Mouse (Mus musculus) embryonic facial prominence, embryonic 10.5 days (tissue): ENCODE data around the gene Nf1. TPM values are rescaled to one million over a fixed set of nuclear protein-coding genes. Genes with fewer than 3 reads are reported as not detected.
A peak's percentile ranks its signal among the peaks of the same experiment; 100 is the strongest.

Experiments used
- DNase-seq: peaks from one replicate; pipeline ENCODE4 v3.0.0-alpha.2; 2017; ENCODE audit warnings: low spot score
- H3K27ac ChIP-seq: fragments of 300-500 bp; sonication (generic); replicated peaks from 2 replicates; pipeline ENCODE4 v1.5.1; 2016; ENCODE audit warnings: mild to moderate bottlenecking
- H3K27me3 ChIP-seq: fragments of 300-500 bp; sonication (generic); replicated peaks from 2 replicates; pipeline ENCODE4 v1.6.1; 2016; ENCODE audit warnings: low read depth, mild to moderate bottlenecking; ENCODE audit not compliant: poor library complexity, severe bottlenecking
- H3K36me3 ChIP-seq: fragments of 300-500 bp; sonication (generic); replicated peaks from 2 replicates; pipeline ENCODE4 v1.6.1; 2016; ENCODE audit warnings: mild to moderate bottlenecking, moderate library complexity
- H3K4me1 ChIP-seq: fragments of 300-500 bp; sonication (generic); 2 replicates; pipeline ENCODE4 v1.6.1; 2016
- H3K4me3 ChIP-seq: fragments of 300-500 bp; sonication (generic); 2 replicates; pipeline ENCODE4 v1.5.1; 2016; ENCODE audit warnings: mild to moderate bottlenecking, moderate library complexity
- H3K9me3 ChIP-seq: fragments of 300-500 bp; sonication (generic); 2 replicates; pipeline ENCODE4 v1.6.1; 2016; ENCODE audit warnings: mild to moderate bottlenecking
- WGBS: fragments of 180-500 bp; shearing (Covaris S2); methylation state at CpG from one replicate; pipeline ENCODE4 v1.1.7; 2016; 5-methylcytosine and 5-hydroxymethylcytosine counted together
- polyA plus RNA-seq: library from polyadenylated mRNA; unstranded; fragments of >200 nt; fragmentation: Nextera tagmentation; extraction: Ambion mirVana; gene quantifications from 2 replicates; pipeline ENCODE4 v1.2.1, GENCODE M21; 2016

Nf1 gene
- polyA plus RNA-seq, 1 experiment from 2014 or later: 7.7 TPM

DNA sequence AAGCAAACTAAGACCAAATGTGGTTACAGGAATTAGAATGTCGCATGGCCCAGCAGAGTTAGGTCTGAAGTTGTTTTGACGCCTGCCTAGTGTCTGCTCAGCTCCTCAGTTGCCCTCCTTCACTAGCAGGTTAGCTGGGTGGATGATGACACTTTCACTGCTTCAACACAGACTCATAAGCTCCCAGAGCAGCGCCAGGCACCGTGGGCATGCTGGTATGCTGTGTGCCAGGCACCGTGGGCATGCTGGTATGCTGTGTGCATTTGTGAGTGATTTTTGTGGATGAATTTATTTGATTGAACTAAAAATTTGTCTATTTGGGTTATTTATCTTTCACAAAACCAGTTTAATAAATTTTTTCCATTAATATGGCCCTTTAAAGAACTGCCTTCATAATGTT is 83.0 kb downstream of the Nf1 start:
- WGBS: 92% methylated on average over 5 of the region's 5 CpGs
- H3K36me3 ChIP-seq: peaks cover 34% of the 10 kb centered on the region
- H3K4me3 ChIP-seq: no peak overlapping the region
- H3K27ac ChIP-seq: no peak overlapping the region
- no peaks in the 10 kb centered on the region for H3K9me3 ChIP-seq
- no peak for DNase-seq
- H3K27me3 ChIP-seq: no peaks in the 10 kb centered on the region
- H3K4me1 ChIP-seq: peaks cover 2% of the 10 kb centered on the region

DNA sequence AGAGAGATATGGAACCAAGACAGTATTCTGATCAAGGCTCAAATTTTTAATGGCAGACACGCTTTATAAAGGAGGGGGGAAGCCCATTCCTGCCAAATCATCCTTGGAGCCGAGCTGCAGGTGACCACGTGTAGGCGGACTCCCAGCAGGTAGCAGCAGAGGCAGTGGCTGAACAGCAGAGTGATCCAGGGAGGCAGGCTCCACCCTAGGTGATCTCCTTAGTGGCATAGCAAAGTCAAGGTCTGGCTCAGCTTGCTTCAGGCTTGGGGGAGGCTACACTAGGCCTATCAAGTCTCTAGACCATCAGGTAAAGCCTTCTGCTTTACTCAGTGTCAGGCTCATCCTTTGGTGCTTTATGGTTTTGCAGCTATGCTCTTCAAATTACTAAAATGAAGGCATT is 87.1 kb downstream of the Nf1 start:
- Histone ChIP-seq H3K4me1 (peaks cover 4% of the 10 kb centered on the region), H3K36me3 (peaks cover 44% of the 10 kb centered on the region), H3K4me3 (no peak overlapping the region), H3K27ac (no peak overlapping the region), H3K27me3 (no peaks in the 10 kb centered on the region), H3K9me3 (no peaks in the 10 kb centered on the region)
- WGBS: 58% methylated on average over 4 of the region's 4 CpGs
- DNase-seq: no peak

DNA sequence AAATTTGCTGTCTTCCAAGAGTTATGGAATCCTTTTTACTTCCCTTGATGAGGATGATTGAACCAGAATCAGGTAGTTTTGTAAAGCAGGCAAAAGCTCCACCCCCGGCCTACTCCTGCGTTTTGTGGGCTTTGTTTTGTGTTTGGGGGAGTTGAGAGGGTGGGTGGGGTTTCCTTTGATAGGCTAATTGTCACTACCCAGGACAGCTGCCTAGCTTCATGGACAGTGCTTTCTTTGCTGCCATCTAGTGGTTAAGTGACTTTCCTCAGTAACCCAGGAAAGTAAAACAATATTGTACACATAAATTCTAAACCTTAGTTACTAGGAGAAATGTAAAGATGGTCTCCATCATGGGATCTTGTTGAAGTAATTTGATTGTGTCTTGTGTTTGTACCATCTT is 88.1 kb downstream of the Nf1 start:
- 5% methylated on average over 2 of the region's 2 CpGs for WGBS
- no peaks in the 10 kb centered on the region for H3K27me3 ChIP-seq
- H3K4me1 ChIP-seq: peaks cover 4% of the 10 kb centered on the region
- DNase-seq: peak; percentile 30
- no peaks in the 10 kb centered on the region for H3K9me3 ChIP-seq
- H3K4me3 ChIP-seq: no peak overlapping the region
- H3K36me3 ChIP-seq: peaks cover 43% of the 10 kb centered on the region
- H3K27ac ChIP-seq: no peak overlapping the region

DNA sequence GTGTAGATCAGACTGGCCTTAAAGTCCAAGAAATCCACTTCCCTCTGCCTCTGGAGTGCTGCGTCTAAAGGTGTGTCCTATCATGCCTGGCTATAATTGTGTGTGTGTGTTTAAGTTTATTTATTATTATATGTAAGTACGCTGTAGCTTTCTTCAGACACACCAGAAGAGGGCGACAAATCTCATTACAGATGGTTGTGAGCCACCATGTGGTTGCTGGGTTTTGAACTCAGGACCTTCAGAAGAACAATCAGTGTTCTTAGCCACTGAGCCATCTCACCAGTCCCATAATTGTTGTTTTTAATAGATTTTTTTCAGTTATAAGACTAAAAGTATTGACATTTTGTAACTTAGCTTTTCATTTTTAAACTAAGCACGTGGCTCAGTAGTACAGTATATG is 95.8 kb downstream of the Nf1 start:
- no peak for DNase-seq
- Histone ChIP-seq H3K27ac (no peak overlapping the region), H3K4me1 (no peaks in the 10 kb centered on the region), H3K27me3 (no peaks in the 10 kb centered on the region), H3K9me3 (no peaks in the 10 kb centered on the region), H3K36me3 (peaks cover 53% of the 10 kb centered on the region), H3K4me3 (no peak overlapping the region)
- 84% methylated on average over 4 of the region's 4 CpGs for WGBS

DNA sequence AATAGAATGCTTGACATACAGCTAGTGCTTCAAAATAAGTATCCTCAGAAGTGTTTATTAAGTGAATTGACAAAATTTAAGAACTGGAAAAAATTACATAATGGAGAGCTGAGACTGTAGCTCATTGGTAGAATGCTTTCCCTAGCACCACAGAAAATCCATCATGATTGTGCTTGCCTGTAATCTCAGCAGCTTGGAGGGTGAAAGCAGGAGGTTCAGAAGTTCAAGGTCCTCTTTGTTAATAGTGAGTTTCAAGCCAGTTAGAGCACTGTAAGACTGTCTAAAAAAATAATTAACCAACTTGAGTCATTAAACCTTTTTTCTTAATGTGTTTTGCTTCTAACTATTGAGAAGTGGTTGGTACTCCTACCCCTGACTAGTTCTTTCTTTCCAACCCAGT is 108.9 kb downstream of the Nf1 start:
- H3K4me1 ChIP-seq: no peaks in the 10 kb centered on the region
- H3K36me3 ChIP-seq: peaks cover 82% of the 10 kb centered on the region
- no peak for DNase-seq

DNA sequence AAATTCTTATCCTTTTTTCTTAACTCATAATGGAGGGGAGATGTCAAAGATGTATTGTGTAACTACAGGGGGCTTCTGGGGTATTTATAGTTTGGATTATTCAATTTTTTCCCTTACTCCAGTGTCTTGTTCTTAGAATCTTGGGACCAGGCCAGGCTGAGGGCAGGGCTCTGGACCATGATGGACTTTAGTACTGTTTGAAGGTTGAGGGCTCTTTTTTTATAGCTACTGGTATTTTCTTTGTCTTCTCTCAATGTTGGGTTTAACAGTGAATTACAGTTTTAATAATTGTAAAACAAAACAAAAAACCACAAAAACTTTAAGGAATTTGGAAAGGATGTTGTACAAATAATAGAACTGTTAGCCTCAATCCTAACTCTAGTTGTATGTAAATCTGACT is 113.5 kb downstream of the Nf1 start:
- peaks cover 81% of the 10 kb centered on the region for H3K36me3 ChIP-seq

More for the DNA sequence above, 108.9 kb downstream of the Nf1 start:
- Histone ChIP-seq H3K27me3 (no peaks in the 10 kb centered on the region), H3K4me3 (no peak overlapping the region), H3K27ac (no peak overlapping the region), H3K9me3 (no peaks in the 10 kb centered on the region)

DNA sequence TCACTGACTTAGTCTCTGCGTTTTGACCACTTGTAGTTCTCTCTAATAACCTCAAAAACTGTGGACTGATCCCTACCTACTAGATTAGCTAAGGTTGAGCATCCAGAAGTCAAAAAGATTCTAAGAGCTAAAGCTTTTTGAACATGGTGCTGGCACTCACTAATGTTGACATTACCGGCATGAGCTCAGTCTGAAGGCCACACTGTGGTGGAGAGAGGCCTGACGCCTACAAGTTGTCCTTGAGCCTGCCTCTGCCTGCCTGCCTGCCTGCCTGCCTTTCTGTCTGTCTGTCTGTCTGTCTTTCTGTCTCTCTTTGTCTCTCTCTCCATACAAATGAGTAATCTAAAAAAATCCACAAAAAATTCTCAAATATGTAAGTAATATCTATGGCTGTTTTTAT is 118.4 kb downstream of the Nf1 start:
- H3K4me1 ChIP-seq: no peaks in the 10 kb centered on the region
- WGBS: 86% methylated on average over 3 of the region's 3 CpGs
- peaks cover 91% of the 10 kb centered on the region for H3K36me3 ChIP-seq
- H3K4me3 ChIP-seq: no peak overlapping the region
- H3K27me3 ChIP-seq: no peaks in the 10 kb centered on the region
- no peak overlapping the region for H3K27ac ChIP-seq
- H3K9me3 ChIP-seq: no peaks in the 10 kb centered on the region
- DNase-seq: no peak

More for the DNA sequence above, 113.5 kb downstream of the Nf1 start:
- Histone ChIP-seq H3K27ac (no peak overlapping the region), H3K4me3 (no peak overlapping the region), H3K4me1 (no peaks in the 10 kb centered on the region), H3K27me3 (no peaks in the 10 kb centered on the region), H3K9me3 (no peaks in the 10 kb centered on the region)
- no peak for DNase-seq

DNA sequence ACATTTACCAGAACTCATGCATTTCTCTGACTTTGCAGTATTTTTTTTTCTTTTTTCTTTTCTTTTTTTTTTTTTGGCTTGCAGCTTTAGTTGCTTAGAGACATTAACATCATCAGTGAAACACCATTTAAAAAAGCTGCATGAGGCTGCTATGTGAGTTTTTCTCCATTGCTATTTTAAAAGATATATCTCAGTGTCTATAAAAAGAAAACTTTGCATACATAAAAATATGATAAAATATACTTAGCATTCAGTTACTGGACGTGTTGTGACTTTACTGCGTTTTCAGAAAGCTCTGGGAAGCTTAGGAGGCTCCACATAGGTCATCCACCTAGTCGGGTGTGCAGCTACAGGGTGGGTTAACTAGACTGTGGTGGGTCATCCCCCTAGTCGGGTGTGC is 120.4 kb downstream of the Nf1 start:
- Histone ChIP-seq H3K36me3 (peaks cover 94% of the 10 kb centered on the region), H3K9me3 (no peaks in the 10 kb centered on the region), H3K27ac (no peak overlapping the region), H3K4me1 (no peaks in the 10 kb centered on the region), H3K27me3 (no peaks in the 10 kb centered on the region), H3K4me3 (no peak overlapping the region)
- DNase-seq: no peak
- WGBS: 89% methylated on average over 4 of the region's 4 CpGs

DNA sequence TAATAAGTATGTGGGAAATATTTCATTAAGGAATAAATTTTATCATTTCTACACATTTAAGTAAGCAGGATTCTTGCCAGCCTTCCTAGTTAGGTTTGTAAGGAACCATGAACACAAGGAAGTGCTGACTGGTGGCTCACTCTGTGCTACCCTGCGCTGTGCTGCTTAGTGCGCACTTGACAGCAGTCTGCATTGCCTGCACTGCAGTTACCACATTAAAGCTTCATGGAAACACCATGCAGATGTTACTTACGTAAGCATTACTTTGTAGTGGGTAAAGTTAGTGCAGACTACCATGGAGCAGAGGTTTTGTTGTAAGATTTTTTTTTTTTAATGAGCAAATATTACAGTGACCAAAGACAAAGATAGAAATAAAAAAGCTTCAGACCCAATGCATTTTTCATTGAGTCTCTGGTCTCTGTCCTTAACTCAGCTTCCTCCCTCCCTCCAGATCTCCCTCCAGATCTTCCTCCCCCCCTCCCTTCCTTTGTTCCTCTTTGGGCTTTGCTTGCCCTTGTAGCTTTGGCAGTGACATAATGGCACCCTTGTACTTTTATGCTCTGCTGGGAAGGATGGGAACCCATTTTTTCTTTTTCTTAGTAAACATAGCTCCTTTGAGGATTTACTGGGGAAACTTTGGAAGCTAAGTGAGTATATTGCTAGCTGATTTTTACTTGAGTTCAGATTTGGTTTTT is 121.4 kb downstream of the Nf1 start:
- Histone ChIP-seq H3K27ac (no peak overlapping the region), H3K36me3 (peaks cover 93% of the 10 kb centered on the region), H3K27me3 (no peaks in the 10 kb centered on the region), H3K4me1 (no peaks in the 10 kb centered on the region), H3K4me3 (no peak overlapping the region), H3K9me3 (no peaks in the 10 kb centered on the region)
- no peak for DNase-seq
- WGBS: 91% methylated on average over 3 of the region's 3 CpGs

DNA sequence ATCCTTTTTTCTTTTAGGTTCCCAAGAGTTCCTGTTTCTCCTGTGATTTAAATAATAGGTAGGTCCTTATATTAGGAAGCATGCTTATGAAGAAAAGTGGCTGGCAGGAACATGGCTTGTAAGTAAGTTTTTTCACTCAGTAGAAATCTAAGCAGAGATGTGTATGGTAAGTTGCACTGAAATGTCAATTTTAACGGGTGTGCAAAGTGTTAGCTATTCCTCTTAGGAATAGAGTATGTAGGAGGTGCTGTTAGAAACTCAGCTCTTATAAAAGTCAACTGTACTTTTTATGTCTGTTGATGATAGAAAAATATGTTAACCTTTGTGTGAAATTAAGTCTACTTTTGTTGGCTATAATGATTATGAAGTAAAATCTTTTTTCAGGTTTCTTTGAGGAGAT is 128.6 kb downstream of the Nf1 start:
- no peaks in the 10 kb centered on the region for H3K9me3 ChIP-seq
- no peak overlapping the region for H3K27ac ChIP-seq
- WGBS: 86% methylated on average over 1 of the region's 1 CpGs
- no peak overlapping the region for H3K4me3 ChIP-seq
- no peaks in the 10 kb centered on the region for H3K27me3 ChIP-seq
- H3K36me3 ChIP-seq: peaks cover 86% of the 10 kb centered on the region
- H3K4me1 ChIP-seq: no peaks in the 10 kb centered on the region
- no peak for DNase-seq

DNA sequence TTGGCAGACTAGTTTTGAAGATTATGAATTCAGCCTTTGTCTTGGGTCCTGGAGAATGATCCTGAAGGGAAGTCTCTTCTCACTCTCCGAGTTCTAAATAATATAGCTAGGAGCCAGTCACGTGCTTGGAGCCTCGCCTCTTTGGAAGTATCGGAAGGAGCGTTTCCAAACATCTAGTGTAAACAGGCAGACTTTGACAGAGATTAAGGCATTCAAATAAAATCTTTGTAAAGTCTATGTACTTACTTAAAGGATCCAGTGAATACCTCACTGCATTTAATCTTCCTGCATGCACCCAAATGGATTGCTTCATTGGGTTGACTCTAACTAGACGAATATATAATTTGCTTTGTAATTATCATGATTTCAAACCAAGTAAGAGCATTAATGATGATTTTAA is 143.9 kb downstream of the Nf1 start:
- WGBS: 89% methylated on average over 6 of the region's 6 CpGs
- no peaks in the 10 kb centered on the region for H3K27me3 ChIP-seq
- peaks cover 62% of the 10 kb centered on the region for H3K36me3 ChIP-seq
- peaks cover 7% of the 10 kb centered on the region for H3K4me1 ChIP-seq
- H3K27ac ChIP-seq: no peak overlapping the region
- no peaks in the 10 kb centered on the region for H3K9me3 ChIP-seq
- DNase-seq: no peak
- H3K4me3 ChIP-seq: no peak overlapping the region

DNA sequence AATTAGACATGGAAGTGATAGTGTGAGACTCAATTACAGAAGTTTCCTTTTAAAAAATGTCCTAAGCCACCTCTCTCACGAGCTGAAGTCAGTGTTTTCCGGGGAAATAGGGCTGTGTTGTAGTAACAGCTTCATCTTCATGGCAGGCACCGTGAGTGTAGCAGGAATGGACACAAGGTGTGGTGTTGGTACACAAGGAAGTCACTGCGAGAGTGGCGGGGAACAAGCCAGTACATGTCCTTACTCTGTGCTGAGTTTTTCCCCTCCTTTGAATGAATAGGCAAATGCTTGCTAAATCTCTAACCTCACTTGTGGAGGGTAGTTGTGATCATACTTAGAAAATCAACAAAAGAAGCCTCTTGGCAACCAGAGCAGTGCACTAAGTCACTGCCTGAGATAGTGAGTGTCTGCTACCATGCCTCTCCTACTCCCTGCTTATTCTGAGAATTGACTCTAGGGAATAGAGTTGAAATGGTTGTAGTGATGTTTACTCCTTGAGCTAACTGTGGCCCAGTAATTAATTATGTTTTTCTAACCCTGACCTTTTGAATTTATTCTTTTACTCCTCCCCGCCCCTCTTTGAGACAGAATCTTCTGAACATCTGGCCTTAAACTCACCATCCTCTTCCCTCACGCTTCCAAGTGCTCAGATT is 144.5 kb downstream of the Nf1 start:
- no peak overlapping the region for H3K4me3 ChIP-seq
- DNase-seq: no peak
- 72% methylated on average over 7 of the region's 7 CpGs for WGBS
- H3K9me3 ChIP-seq: no peaks in the 10 kb centered on the region
- peaks cover 58% of the 10 kb centered on the region for H3K36me3 ChIP-seq
- H3K27me3 ChIP-seq: no peaks in the 10 kb centered on the region
- H3K4me1 ChIP-seq: peaks cover 7% of the 10 kb centered on the region
- H3K27ac ChIP-seq: no peak overlapping the region

DNA sequence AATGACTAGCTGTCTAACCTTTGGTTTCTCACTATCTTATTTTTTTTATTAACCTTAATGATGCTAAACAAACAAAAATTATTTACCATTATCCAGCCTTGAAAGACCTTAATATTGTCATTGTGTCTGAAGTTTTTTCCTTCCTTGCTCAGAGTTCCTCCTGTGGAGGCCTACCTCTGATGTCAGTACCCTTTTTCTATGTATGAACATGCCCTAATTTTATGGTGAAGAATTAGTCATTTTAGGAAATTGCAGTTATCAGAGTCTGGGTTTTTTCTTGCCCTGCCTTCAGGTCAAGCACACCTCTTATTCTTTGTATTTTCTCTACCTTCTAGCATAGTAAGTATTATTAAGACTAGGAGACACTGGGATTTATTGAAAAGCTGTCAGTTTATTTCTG is 145.2 kb downstream of the Nf1 start:
- Histone ChIP-seq H3K4me3 (no peak overlapping the region), H3K4me1 (peaks cover 7% of the 10 kb centered on the region), H3K27ac (no peak overlapping the region), H3K27me3 (no peaks in the 10 kb centered on the region), H3K9me3 (no peaks in the 10 kb centered on the region), H3K36me3 (peaks cover 55% of the 10 kb centered on the region)
- no peak for DNase-seq
